Mouse (Mus musculus) midbrain, embryonic 16.5 days (tissue): ENCODE results near the gene Nyap1. TPM values are rescaled to one million over a fixed set of nuclear protein-coding genes. Genes with fewer than 3 reads are reported as not detected.
A peak's percentile ranks its signal among the peaks of the same experiment; 100 is the strongest.

Source experiments
- ATAC-seq: fragments of 200-750 bp; cut with Nextera tagmentation; 2 replicates; pipeline ENCODE4 v1.8.0; 2017; ENCODE audit warnings: moderate TSS enrichment
- H3K27ac ChIP-seq: fragments of 300-500 bp; sonication (generic); 2 replicates; pipeline ENCODE4 v1.5.1; 2014; ENCODE audit warnings: mild to moderate bottlenecking, low read length, mixed read lengths
- H3K27me3 ChIP-seq: fragments of 300-500 bp; sonication (generic); 2 replicates; pipeline ENCODE4 v1.6.1; 2014; ENCODE audit warnings: low read depth, low read length, mixed read lengths; ENCODE audit not compliant: control insufficient read depth, insufficient read depth
- H3K36me3 ChIP-seq: fragments of 300-500 bp; sonication (generic); 2 replicates; pipeline ENCODE4 v1.6.1; 2014; ENCODE audit warnings: mild to moderate bottlenecking, low read length, moderate library complexity, mixed read lengths; ENCODE audit not compliant: control insufficient read depth, insufficient read depth
- H3K4me1 ChIP-seq: fragments of 300-500 bp; sonication (generic); 2 replicates; pipeline ENCODE4 v1.6.1; 2014; ENCODE audit warnings: mild to moderate bottlenecking, low read length, mixed read lengths; ENCODE audit not compliant: control insufficient read depth, insufficient read depth
- H3K4me2 ChIP-seq: fragments of 300-500 bp; sonication (generic); 2 replicates; pipeline ENCODE4 v1.6.1; 2014; ENCODE audit warnings: mild to moderate bottlenecking, low read length, mixed read lengths
- H3K4me3 ChIP-seq: fragments of 300-500 bp; sonication (generic); 2 replicates; pipeline ENCODE4 v1.5.1; 2014; ENCODE audit warnings: low read depth, mild to moderate bottlenecking, low read length, moderate library complexity, mixed read lengths
- H3K9ac ChIP-seq: fragments of 300-500 bp; sonication (generic); 2 replicates; pipeline ENCODE4 v1.6.1; 2014; ENCODE audit warnings: low read depth, low read length, mixed read lengths
- H3K9me3 ChIP-seq: fragments of 300-500 bp; sonication (generic); replicated peaks from 2 replicates; pipeline ENCODE4 v1.6.1; 2014; ENCODE audit warnings: mild to moderate bottlenecking, low read length, mixed read lengths; ENCODE audit not compliant: control insufficient read depth, poor library complexity, severe bottlenecking
- WGBS: fragments of 180-500 bp; shearing (Covaris S2); extraction: QIAGEN DNeasy Blood & Tissue Kit; methylation state at CpG from one replicate; pipeline ENCODE4 v1.1.7; 2014; 5-methylcytosine and 5-hydroxymethylcytosine counted together
- polyA plus RNA-seq: library from polyadenylated mRNA; unstranded; fragments of >200 nt; fragmentation: Nextera tagmentation; extraction: Ambion mirVana; gene quantifications from 2 replicates; pipeline ENCODE4 v1.2.1, GENCODE M21; 2015

Gene Nyap1
- polyA plus RNA-seq, 1 experiment from 2014 or later: 67.2 TPM

GRCm38 (mm10) chr5:137740506-137740905 lies 901 bp downstream of the Nyap1 start:
- WGBS: 5% methylated on average over 11 of the region's 11 CpGs
- ATAC-seq: peak; percentile 33; the same call in 1 of the 2 replicates
- H3K9me3 ChIP-seq: no peaks in the 10 kb centered on the region
- H3K4me2 ChIP-seq: peak overlapping the region; percentile 86
- H3K9ac ChIP-seq: peak overlapping the region; percentile 89
- no peaks in the 10 kb centered on the region for H3K27me3 ChIP-seq
- H3K4me3 ChIP-seq: peak overlapping the region; percentile 71
- peaks cover 43% of the 10 kb centered on the region for H3K4me1 ChIP-seq
- peaks cover 9% of the 10 kb centered on the region; the same call in 1 of the 2 replicates for H3K36me3 ChIP-seq
- peak overlapping the region; percentile 90 for H3K27ac ChIP-seq

- H3K36me3 ChIP-seq: peaks cover 10% of the 10 kb centered on the region; the same call in 1 of the 2 replicates
- peak overlapping the region; percentile 89 for H3K9ac ChIP-seq
- peaks cover 49% of the 10 kb centered on the region for H3K4me1 ChIP-seq
- no peaks in the 10 kb centered on the region for H3K9me3 ChIP-seq
- no peak for ATAC-seq
- H3K27me3 ChIP-seq: no peaks in the 10 kb centered on the region
- peak overlapping the region; percentile 71 for H3K4me3 ChIP-seq
- 16% methylated on average over 9 of the region's 9 CpGs for WGBS
- peak overlapping the region; percentile 86 for H3K4me2 ChIP-seq
- H3K27ac ChIP-seq: peak overlapping the region; percentile 90
Observed at GRCm38 (mm10) chr5:137739471-137739870, 1.9 kb downstream of the Nyap1 start.

GRCm38 (mm10) chr5:137738516-137738915 lies 2.9 kb downstream of the Nyap1 start:
- ATAC-seq: no peak

GRCm38 (mm10) chr5:137737400-137737940 lies 3.9 kb downstream of the Nyap1 start:
- Histone ChIP-seq H3K4me1 (peaks cover 63% of the 10 kb centered on the region), H3K4me2 (peak overlapping the region; percentile 86), H3K27me3 (no peaks in the 10 kb centered on the region), H3K27ac (peak overlapping the region; percentile 90; the same call in 1 of the 2 replicates), H3K36me3 (peaks cover 14% of the 10 kb centered on the region), H3K9ac (0 out of 2 replicates have a peak overlapping the region, but pooled peaks have one; percentile 42), H3K4me3 (peak overlapping the region; percentile 10; the same call in 1 of the 2 replicates), H3K9me3 (no peaks in the 10 kb centered on the region)
- WGBS: 86% methylated on average over 6 of the region's 6 CpGs
- no peak for ATAC-seq

More at GRCm38 (mm10) chr5:137738516-137738915, 2.9 kb downstream of the Nyap1 start:
- Histone ChIP-seq H3K4me1 (peaks cover 56% of the 10 kb centered on the region), H3K4me3 (peak overlapping the region; percentile 71), H3K9ac (peak overlapping the region; percentile 89), H3K9me3 (no peaks in the 10 kb centered on the region), H3K4me2 (peak overlapping the region; percentile 86), H3K36me3 (peaks cover 10% of the 10 kb centered on the region; the same call in 1 of the 2 replicates), H3K27me3 (no peaks in the 10 kb centered on the region), H3K27ac (peak overlapping the region; percentile 90)
- 16% methylated on average over 5 of the region's 5 CpGs for WGBS

- H3K4me3 ChIP-seq: peak overlapping the region; percentile 36
- no peaks in the 10 kb centered on the region for H3K27me3 ChIP-seq
- ATAC-seq: peak; percentile 96
Observed at GRCm38 (mm10) chr5:137734289-137735061, 6.9 kb downstream of the Nyap1 start.

GRCm38 (mm10) chr5:137733638-137734288 lies 7.6 kb downstream of the Nyap1 start:
- H3K27me3 ChIP-seq: no peaks in the 10 kb centered on the region
- peaks cover 53% of the 10 kb centered on the region for H3K4me1 ChIP-seq
- peak overlapping the region; percentile 93 for H3K27ac ChIP-seq
- ATAC-seq: peak; percentile 61
- peak overlapping the region; percentile 36 for H3K4me3 ChIP-seq
- H3K9me3 ChIP-seq: no peaks in the 10 kb centered on the region
- 18% methylated on average over 12 of the region's 12 CpGs for WGBS
- H3K36me3 ChIP-seq: peaks cover 27% of the 10 kb centered on the region
- H3K9ac ChIP-seq: peak overlapping the region; percentile 69
- peak overlapping the region; percentile 74 for H3K4me2 ChIP-seq

More at GRCm38 (mm10) chr5:137734289-137735061, 6.9 kb downstream of the Nyap1 start:
- peak overlapping the region; percentile 74 for H3K4me2 ChIP-seq
- peak overlapping the region; percentile 69 for H3K9ac ChIP-seq
- WGBS: 37% methylated on average over 6 of the region's 6 CpGs
- peak overlapping the region; percentile 93 for H3K27ac ChIP-seq
- peaks cover 27% of the 10 kb centered on the region for H3K36me3 ChIP-seq
- no peaks in the 10 kb centered on the region for H3K9me3 ChIP-seq
- H3K4me1 ChIP-seq: peaks cover 61% of the 10 kb centered on the region

- no peaks in the 10 kb centered on the region for H3K9me3 ChIP-seq
- H3K4me3 ChIP-seq: no peak overlapping the region
- H3K27me3 ChIP-seq: no peaks in the 10 kb centered on the region
- H3K9ac ChIP-seq: no peak overlapping the region
- ATAC-seq: no peak
- peaks cover 13% of the 10 kb centered on the region for H3K36me3 ChIP-seq
- H3K4me2 ChIP-seq: no peak overlapping the region
- H3K4me1 ChIP-seq: peaks cover 4% of the 10 kb centered on the region; the same call in 1 of the 2 replicates
- 76% methylated on average over 6 of the region's 6 CpGs for WGBS
- H3K27ac ChIP-seq: no peak overlapping the region
Observed at GRCm38 (mm10) chr5:137726767-137727166, 14.6 kb downstream of the Nyap1 start.

- Histone ChIP-seq H3K4me1 (no peaks in the 10 kb centered on the region), H3K27me3 (no peaks in the 10 kb centered on the region), H3K27ac (no peak overlapping the region), H3K36me3 (no peaks in the 10 kb centered on the region), H3K4me2 (no peak overlapping the region), H3K9ac (no peak overlapping the region), H3K4me3 (no peak overlapping the region), H3K9me3 (no peaks in the 10 kb centered on the region)
- ATAC-seq: no peak
- WGBS: 85% methylated on average over 5 of the region's 5 CpGs
Observed at GRCm38 (mm10) chr5:137723840-137724239, 17.6 kb downstream of the Nyap1 start.
